Mouse (Mus musculus) right cerebral cortex, adult 2 months (tissue): ENCODE data around the gene Mup19.
"Not testable (repeated sequence)": the region's sequence is repeated elsewhere in the genome, so short reads cannot be mapped to it uniquely, and the experiment has no call there.

ENCODE experiments used
- DNase-seq, 2 experiments: peaks; one replicate each; pipeline ENCODE4 v3.0.0; 2021 to 2022; ENCODE audit warnings: low spot score in 2 of 2

The Mup19 gene

GRCm38 (mm10) chr4:61782169-61782568 lies at the start of gene Mup19:
Gene Mup19 (minus strand): TSS chr4:61782269.
- not testable (repeated sequence) for DNase-seq

GRCm38 (mm10) chr4:61829211-61829610 lies 47.1 kb upstream of the Mup19 start:
- no peak for DNase-seq

- DNase-seq: no peak
Observed at GRCm38 (mm10) chr4:61823185-61823584, 41.1 kb upstream of the Mup19 start.

GRCm38 (mm10) chr4:61822541-61822940 lies 40.5 kb upstream of the Mup19 start:
- DNase-seq: not testable (repeated sequence)

- no peak for DNase-seq
Observed at GRCm38 (mm10) chr4:61815602-61816001, 33.5 kb upstream of the Mup19 start.

- no peak for DNase-seq
Observed at GRCm38 (mm10) chr4:61813435-61813834, 31.4 kb upstream of the Mup19 start.

GRCm38 (mm10) chr4:61811193-61811592 lies 29.1 kb upstream of the Mup19 start:
- peak; percentile 42 to 53 for DNase-seq

GRCm38 (mm10) chr4:61808926-61809325 lies 26.9 kb upstream of the Mup19 start:
- not testable (repeated sequence) for DNase-seq

- not testable (repeated sequence) for DNase-seq
Observed at GRCm38 (mm10) chr4:61789699-61790098, 7.6 kb upstream of the Mup19 start.

- not testable (repeated sequence) for DNase-seq
Observed at GRCm38 (mm10) chr4:61784231-61784630, 2.2 kb upstream of the Mup19 start.
